Mouse (Mus musculus): ENCODE measurements around the gene Rtn4r. TPM values are rescaled to one million over a fixed set of nuclear protein-coding genes. Genes with fewer than 3 reads are reported as not detected.
A peak's percentile ranks its signal among the peaks of the same experiment; 100 is the strongest.

Rtn4r gene
- total RNA-seq (2021): under 1 TPM in 1 of 2 experiments, not detected in 1; 0.17 TPM
- long read RNA-seq, experiment 1, partial matches to known transcripts: 0 of 1 reads
- long read RNA-seq, experiment 1, other reads (novel, unspliced or antisense): 1 of 1 reads
- long read RNA-seq, experiment 2, partial matches to known transcripts: 0 of 1 reads
- long read RNA-seq, experiment 2, other reads (novel, unspliced or antisense): 1 of 1 reads

- DNase-seq: peak; percentile 27 to 32
- intact Hi-C loops (cut with DNase I): loop anchor here (2.0 kb wide), 1 partner anchor 45 kb away; no protein-coding TSS in a partner anchor
Observed at GRCm38 (mm10) chr16:18127241-18127861, at the start of gene Rtn4r. Gene Rtn4r (plus strand): TSS chr16:18127642.

DNA sequence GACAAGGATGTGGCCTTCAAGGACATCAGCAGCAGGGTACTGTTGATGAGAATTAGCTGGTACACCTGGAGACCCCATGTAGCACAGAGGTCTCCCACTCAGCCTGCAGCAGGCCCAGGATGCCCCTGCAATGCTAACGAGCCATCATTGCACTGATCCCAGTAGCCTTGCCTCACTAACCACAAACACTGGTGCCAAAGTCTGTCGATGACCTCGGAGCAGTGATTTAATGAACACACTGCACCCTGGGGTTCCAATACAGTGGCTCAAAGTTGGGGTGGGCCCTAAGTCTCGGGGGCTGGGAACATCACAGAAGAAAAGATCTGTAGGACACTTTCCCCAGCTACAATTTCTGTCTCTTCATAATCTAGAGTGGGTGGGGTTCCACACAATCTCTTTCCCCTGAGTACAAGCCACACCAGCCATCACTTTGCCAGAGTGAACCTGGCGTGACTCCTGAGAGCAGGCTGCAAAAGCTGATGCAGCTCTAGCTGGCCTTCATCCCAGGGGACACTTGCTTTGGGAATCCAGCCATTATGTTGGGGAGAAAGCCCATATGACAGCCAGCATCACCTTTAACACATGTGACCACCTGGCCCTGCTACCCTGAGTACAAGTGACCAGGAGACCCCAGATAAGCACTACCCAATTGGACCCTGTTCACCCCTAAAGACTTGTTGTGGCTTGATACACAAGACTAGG is 49.0 kb upstream of the Rtn4r start:
- no peak for DNase-seq
- intact Hi-C loops (cut with DNase I): no loop called here

- intact Hi-C loops (cut with DNase I): no loop called here
- no peak for DNase-seq
Observed at GRCm38 (mm10) chr16:18079300-18079699, 48.1 kb upstream of the Rtn4r start.

- intact Hi-C loops (cut with DNase I): no loop called here
- DNase-seq: no peak
Observed at GRCm38 (mm10) chr16:18080171-18080570, 47.3 kb upstream of the Rtn4r start.

DNA sequence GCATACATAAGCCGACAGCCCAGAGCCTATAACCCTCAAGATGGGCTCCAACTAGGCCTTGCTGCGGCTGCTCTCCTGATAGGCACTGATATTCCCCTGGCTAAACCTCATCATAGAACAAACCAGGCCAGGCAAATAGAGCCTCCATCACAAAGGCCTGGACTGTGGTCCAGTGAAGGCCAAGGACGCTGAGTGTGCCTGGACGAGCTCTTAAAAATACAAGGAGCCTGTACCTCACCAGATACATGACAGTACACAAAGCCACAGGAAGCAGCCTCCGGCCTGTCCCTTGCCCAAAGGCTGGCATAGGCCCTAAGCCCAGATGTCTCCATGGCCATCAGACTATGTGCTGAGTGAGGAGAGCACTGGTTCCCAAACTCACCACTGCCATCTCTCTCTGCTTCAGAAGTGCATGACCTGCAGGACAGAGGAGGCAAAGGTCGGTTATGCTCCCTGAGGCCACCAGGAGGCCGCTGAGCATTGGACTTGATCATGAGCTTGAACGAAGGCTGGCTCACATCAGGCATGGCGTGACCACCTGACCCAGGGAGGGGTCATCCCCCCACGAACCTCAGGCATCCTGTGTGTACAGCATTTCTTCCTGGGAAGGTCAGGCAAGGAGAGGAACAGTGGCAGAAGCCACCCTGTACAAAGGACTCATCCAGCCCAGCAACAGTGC is 46.2 kb upstream of the Rtn4r start:
- intact Hi-C loops (cut with DNase I): no loop called here
- DNase-seq: no peak

GRCm38 (mm10) chr16:18082291-18082690 is 45.2 kb upstream of the Rtn4r start:
- intact Hi-C loops (cut with DNase I): no loop called here
- DNase-seq: no peak

- peak; percentile 39 to 66 for DNase-seq
Observed at GRCm38 (mm10) chr16:18083231-18083951, 44.1 kb upstream of the Rtn4r start.

GRCm38 (mm10) chr16:18084262-18084661 is 43.2 kb upstream of the Rtn4r start:
- intact Hi-C loops (cut with DNase I): no loop called here
- DNase-seq: no peak

More at GRCm38 (mm10) chr16:18083231-18083951, 44.1 kb upstream of the Rtn4r start:
- intact Hi-C loops (cut with DNase I): no loop called here

DNA sequence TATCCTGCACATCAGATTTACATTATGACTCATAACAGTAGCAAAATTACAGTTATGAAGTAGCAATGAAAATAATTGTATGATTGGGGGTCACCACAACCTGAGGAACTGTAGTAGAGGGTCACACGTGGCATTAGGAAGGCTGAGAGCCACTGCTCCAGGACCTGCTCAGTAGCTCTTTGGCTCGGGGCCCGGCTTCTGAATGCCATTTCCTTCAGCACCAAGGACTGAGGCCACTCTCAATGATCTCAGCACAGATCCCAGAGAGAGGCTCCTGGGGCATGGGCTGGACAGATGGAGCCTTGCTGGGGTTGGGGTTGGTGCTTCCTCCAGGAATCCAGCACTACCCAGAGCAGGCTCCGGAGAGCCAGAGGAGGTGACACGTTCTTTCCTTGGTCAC is 40.3 kb upstream of the Rtn4r start:
- DNase-seq: no peak
- intact Hi-C loops (cut with DNase I): no loop called here

- intact Hi-C loops (cut with DNase I): no loop called here
- DNase-seq: no peak
Observed at GRCm38 (mm10) chr16:18096348-18096747, 31.1 kb upstream of the Rtn4r start.

DNA sequence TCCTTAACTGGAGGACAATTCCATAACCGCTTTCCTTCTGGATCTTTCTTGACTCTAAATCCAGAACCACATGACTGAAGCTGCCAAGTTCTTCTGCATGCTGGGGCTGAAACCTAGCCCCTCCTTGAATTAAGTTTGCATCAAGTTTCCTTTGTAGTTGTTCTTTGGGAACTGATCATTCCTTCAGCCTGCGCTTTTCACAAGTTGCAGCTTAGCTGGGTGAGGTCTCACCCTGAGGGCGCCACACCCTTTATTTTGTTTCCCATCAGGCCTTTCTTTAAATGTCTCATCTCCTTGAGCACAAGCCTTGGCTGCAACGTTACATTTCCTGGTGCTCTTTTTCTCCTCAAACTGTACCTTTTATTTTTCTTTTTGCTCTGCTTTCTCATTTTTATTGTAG is 24.6 kb upstream of the Rtn4r start:
- intact Hi-C loops (cut with DNase I): no loop called here

DNA sequence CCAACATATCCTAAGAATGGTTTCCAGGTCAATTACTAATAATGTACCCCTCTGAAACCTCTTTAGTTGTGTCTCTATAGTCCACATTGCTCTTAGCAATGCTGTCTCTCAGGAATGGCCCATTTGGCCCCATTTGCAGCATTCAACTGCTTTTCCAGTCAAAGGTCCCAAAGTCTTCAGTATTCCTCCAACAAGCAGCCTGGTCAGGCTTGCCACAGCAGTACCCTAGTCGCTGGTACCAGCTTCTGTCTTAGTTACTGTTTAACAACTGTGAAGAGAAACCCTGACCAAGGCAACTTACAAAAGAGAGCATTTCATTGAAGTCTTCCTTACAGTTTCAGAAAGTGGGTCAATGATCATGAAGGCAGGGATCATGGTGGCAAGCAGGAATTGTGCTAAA is 24.1 kb upstream of the Rtn4r start:
- no peak for DNase-seq
- intact Hi-C loops (cut with DNase I): no loop called here

More for the DNA sequence above, 24.6 kb upstream of the Rtn4r start:
- no peak for DNase-seq

DNA sequence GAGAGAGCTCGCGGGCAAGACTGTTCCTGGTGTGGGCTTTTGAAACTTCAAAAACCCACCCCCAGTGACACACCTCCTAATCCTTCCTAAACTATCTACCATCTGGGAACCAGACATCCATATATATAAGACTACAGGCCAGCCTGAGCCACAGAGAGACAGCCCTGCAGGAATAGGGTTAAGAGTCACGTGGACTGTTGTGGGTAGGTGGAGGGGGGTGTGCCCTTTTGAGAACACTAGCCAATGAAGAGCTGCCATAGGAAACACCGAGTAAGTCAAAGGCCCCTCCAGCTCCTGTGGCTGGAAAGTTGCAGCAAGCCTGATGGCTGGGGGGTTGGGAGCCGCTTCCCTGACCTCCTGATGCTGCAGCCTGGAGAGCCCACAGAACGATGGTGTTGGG is 23.6 kb upstream of the Rtn4r start:
- intact Hi-C loops (cut with DNase I): no loop called here
- DNase-seq: no peak

GRCm38 (mm10) chr16:18108221-18108966 is 19.0 kb upstream of the Rtn4r start:
- DNase-seq: peak; percentile 69 to 75
- intact Hi-C loops (cut with DNase I): loop anchor here (1.0 to 2.0 kb wide), 2 partner anchors 64 to 104 kb away; no protein-coding TSS in a partner anchor

DNA sequence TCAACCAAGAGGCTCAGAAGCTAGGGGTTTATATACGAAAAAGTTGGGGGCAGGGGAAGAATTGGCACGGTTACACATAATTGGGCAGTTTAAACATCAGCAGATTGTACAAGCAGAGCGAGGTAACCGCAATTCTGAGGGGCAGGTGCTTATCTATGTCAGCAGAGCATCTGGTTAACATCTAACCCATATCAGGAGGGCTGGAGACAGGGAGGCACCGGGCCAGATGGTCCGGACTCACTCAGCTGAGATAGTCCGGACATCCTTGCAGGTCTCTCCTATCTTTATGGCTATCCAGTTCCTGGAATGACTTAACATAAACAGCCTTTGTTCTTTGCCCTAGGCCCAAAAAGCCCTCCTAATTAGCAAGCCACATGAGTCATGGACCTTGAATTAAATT is 16.4 kb upstream of the Rtn4r start:
- intact Hi-C loops (cut with DNase I): no loop called here

GRCm38 (mm10) chr16:18116467-18116866 is 11.0 kb upstream of the Rtn4r start:
- intact Hi-C loops (cut with DNase I): no loop called here
- DNase-seq: no peak

More for the DNA sequence above, 16.4 kb upstream of the Rtn4r start:
- no peak for DNase-seq

DNA sequence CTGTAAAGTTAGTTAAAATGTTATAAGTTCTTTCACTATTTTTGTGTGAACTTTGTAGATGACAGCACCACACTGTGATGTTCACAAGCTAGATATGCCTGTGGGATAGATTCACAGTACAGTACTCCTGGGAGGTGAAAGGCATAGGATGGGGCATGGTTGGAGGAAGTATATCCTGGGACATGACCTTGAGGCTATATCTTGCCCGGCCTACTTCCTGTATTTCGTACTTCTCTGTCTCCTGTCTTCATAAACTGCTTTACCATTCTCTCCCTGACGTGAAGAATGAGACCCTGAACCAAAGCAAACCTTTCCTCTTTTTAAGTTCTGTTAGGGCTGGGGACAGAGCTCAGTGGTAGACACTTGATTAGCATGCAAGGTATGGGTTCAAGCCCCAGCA is 9.2 kb upstream of the Rtn4r start:
- no peak for DNase-seq
- intact Hi-C loops (cut with DNase I): no loop called here

DNA sequence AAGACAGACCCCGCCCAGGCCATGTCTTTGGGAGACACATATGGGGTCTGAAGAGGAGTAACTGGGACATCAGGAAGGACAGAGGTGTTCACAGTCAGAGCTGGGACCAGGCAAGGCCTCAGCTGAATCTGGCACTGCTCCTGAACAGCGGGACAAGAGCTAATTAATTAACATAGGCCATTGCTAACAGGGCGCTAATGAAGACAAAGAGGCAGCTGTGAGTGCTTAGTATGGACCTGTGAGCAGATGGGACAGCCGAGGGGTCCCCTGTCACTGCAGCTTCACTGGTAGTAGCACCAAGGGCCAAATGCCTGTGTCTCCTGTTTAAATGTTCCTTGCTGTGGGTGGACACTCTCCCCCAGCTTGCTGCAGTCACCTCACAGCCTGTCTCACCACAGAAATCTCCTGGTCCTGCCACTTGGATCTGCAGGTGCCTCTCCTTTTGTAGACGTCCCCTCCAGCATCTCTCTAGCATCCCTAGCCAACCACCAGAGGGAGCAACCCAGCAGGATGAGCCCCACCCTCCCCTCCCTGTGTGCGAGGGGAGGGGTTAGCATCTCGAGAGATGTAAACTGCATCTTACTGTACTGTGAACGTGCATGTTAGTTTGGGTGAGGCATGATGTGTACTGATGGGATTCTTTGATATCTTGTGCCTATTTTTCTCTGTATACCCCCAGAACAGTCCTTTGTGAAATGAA is 8.3 kb upstream of the Rtn4r start:
- DNase-seq: peak in 1 of 2 experiments; percentile 17
- intact Hi-C loops (cut with DNase I): no loop called here

- no peak for DNase-seq
- intact Hi-C loops (cut with DNase I): no loop called here
Observed at GRCm38 (mm10) chr16:18122740-18123139, 4.7 kb upstream of the Rtn4r start.

Measured in gastrocnemius, postnatal 36 days (tissue).